Mouse (Mus musculus) olfactory bulb, adult 2 months (tissue): ENCODE data around the gene Glis2.

Experiments used
- CTCF ChIP-seq: fragments of 200-500 bp; IDR thresholded peaks from 2 replicates; pipeline ENCODE4 v1.5.1; 2012; ENCODE audit warnings: low read depth, mild to moderate bottlenecking, low read length, moderate library complexity; ENCODE audit not compliant: insufficient read depth
- POLR2A ChIP-seq: fragments of 200-500 bp; IDR thresholded peaks from 2 replicates; pipeline ENCODE4 v1.6.1; 2012; ENCODE audit warnings: mild to moderate bottlenecking, low read depth, low read length, moderate library complexity; ENCODE audit not compliant: insufficient read depth

DNA sequence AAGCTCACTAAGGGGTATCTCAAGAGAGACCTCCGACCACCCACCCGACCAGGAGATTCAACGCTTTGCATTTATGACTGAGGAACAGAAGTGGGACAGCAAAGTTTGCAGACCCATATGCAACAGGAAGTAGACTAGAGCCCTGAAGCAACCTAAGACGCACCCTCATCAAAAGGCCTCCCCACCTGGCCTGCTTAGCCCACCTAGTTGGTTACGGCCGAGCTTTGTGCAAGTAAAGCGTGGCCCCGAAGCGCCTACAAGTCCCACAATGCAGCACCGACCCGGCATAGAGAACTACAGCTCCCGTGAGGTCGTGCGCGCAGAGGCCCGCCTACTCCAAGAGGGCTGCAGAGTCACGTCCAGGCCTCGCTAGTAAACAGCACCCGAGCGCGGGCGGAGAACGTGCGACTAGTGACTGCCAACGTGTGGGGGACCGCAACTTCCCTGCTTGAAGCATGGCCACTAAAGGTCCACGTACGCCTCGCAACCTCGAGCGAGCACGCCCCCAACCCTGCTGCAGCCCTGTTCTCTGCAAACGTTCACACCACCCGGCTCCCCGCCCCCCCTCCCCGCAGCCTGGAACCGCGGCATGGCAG, 36.0 kb upstream of the Glis2 start:
- TF ChIP-seq CTCF = no peak
- TF ChIP-seq POLR2A = peak; percentile 52
